Mouse (Mus musculus) C2C12 (cell line): ENCODE data around the gene Cda.

Experiments used
- CTCF ChIP-seq: IDR thresholded peaks from one replicate; pipeline ENCODE4 v1.5.1; 2011; ENCODE audit not compliant: control insufficient read depth, insufficient read depth, insufficient read length
- MYOG ChIP-seq: IDR thresholded peaks from one replicate; pipeline ENCODE4 v1.6.1; 2011; ENCODE audit not compliant: control insufficient read depth, insufficient read length; ENCODE audit errors: extremely low read depth

DNA sequence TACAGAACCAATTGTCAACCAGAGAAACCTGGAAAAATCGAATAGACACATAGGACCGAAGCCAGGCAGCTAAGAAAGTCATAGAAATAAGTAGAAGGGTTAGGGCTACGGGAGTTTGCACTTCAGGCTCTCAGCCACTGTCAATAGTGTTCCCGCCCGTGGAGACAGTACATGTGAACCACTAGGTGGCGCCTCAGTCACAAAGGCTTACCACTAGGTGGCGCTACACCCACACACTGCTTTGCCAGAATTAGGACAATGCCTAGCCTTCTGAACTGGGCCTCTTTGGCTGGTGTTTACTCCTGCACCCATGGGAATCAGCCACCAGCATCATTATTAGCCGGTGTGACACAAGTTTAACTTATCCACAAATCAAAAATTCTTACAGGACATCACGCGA is 48.3 kb downstream of the Cda start:
- peak; percentile 99 for TF ChIP-seq CTCF
- no peak for TF ChIP-seq MYOG
